Mouse (Mus musculus) midbrain, embryonic 11.5 days (tissue): ENCODE data around the gene Atp2c2. TPM values are rescaled to one million over a fixed set of nuclear protein-coding genes. Genes with fewer than 3 reads are reported as not detected.
A peak's percentile ranks its signal among the peaks of the same experiment; 100 is the strongest.

Experiments used
- ATAC-seq: fragments of 200-750 bp; cut with Nextera tagmentation; 2 replicates; pipeline ENCODE4 v1.8.0; 2017; ENCODE audit warnings: moderate TSS enrichment, moderate library complexity; ENCODE audit not compliant: low FRiP score
- DNase-seq: peaks from one replicate; pipeline ENCODE4 v3.0.0; 2015; ENCODE audit warnings: low spot score; ENCODE audit errors: missing footprints
- H3K27ac ChIP-seq: fragments of 300-500 bp; sonication (generic); 2 replicates; pipeline ENCODE4 v1.5.1; 2014; ENCODE audit warnings: low read depth, low read length
- H3K27me3 ChIP-seq: fragments of 300-500 bp; sonication (generic); 2 replicates; pipeline ENCODE4 v1.6.1; 2014; ENCODE audit warnings: mild to moderate bottlenecking, low read length, moderate library complexity, mixed read lengths; ENCODE audit not compliant: control insufficient read depth, insufficient read depth
- H3K36me3 ChIP-seq: fragments of 300-500 bp; sonication (generic); 2 replicates; pipeline ENCODE4 v1.6.1; 2014; ENCODE audit warnings: mild to moderate bottlenecking, low read length, moderate library complexity, mixed read lengths; ENCODE audit not compliant: control insufficient read depth, insufficient read depth
- H3K4me1 ChIP-seq: fragments of 300-500 bp; sonication (generic); 2 replicates; pipeline ENCODE4 v1.6.1; 2014; ENCODE audit warnings: low read length; ENCODE audit not compliant: control insufficient read depth, insufficient read depth
- H3K4me2 ChIP-seq: fragments of 300-500 bp; sonication (generic); 2 replicates; pipeline ENCODE4 v1.6.1; 2014; ENCODE audit warnings: mild to moderate bottlenecking, moderate library complexity
- H3K4me3 ChIP-seq: fragments of 300-500 bp; sonication (generic); 2 replicates; pipeline ENCODE4 v1.5.1; 2014; ENCODE audit warnings: low read depth, low read length
- H3K9ac ChIP-seq: fragments of 300-500 bp; sonication (generic); 2 replicates; pipeline ENCODE4 v1.6.1; 2014; ENCODE audit warnings: low read length
- H3K9me3 ChIP-seq: fragments of 300-500 bp; sonication (generic); 2 replicates; pipeline ENCODE4 v1.6.1; 2016; ENCODE audit warnings: low read length; ENCODE audit not compliant: control insufficient read depth
- WGBS: fragments of 180-500 bp; shearing (Covaris S2); extraction: QIAGEN DNeasy Blood & Tissue Kit; methylation state at CpG from one replicate; pipeline ENCODE4 v1.1.7; 2014; 5-methylcytosine and 5-hydroxymethylcytosine counted together
- polyA plus RNA-seq: library from polyadenylated mRNA; unstranded; fragments of >200 nt; fragmentation: Nextera tagmentation; extraction: Ambion mirVana; gene quantifications from 2 replicates; pipeline ENCODE4 v1.2.1, GENCODE M21; 2014

Gene Atp2c2
- polyA plus RNA-seq, 1 experiment from 2014 or later: 0.33 TPM

DNA sequence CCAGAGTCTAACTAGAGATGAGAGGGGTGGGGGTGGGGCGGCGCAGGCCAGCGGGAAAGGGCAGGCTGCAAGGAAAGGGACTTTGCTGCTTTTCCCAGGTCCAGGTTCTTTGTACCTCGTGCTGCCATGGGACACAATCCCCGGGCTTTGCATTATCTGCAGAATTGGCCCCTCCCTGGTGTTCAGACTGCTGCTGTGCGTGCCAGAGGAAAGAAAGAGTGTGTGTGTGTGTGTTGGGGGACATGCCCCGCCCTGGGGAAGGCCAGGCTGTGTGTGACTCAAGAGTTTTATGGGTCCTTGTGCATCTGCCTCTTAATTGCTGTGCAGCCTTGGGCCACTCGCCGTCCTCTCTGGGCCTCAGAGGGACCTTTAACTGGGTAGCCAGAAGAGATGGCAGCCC lies 31.4 kb upstream of the Atp2c2 start:
- DNase-seq (no peak), ATAC-seq (no peak)
- Histone ChIP-seq H3K4me2 (no peak overlapping the region), H3K9me3 (no peaks in the 10 kb centered on the region), H3K36me3 (no peaks in the 10 kb centered on the region), H3K4me3 (no peak overlapping the region), H3K27me3 (no peaks in the 10 kb centered on the region; the same call in 1 of the 2 replicates), H3K9ac (0 out of 2 replicates have a peak overlapping the region, but pooled peaks have one; percentile 24), H3K4me1 (peaks cover 24% of the 10 kb centered on the region), H3K27ac (no peak overlapping the region)
- WGBS: 53% methylated on average over 9 of the region's 9 CpGs

DNA sequence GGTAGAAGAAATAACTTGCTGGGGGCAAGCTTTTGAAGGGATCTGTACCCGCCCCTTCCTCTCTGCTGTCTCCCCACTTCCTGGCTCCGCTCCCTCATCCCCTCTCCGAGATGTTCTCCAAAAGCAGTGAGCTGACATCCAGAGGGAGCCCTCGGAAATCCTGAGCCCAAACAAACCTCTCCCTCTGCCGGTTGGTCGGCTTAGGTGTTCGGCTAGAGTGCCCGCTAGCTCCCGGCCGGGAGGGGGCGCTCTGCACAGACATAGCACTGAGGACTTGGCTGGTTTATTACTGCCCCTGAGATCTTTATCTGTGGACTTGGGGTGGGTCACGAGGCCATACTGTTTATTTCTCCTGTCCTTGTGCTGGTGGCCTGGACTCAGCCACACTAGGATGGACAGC lies 30.5 kb upstream of the Atp2c2 start:
- H3K4me1 ChIP-seq: peaks cover 21% of the 10 kb centered on the region
- no peak overlapping the region for H3K4me2 ChIP-seq
- H3K9me3 ChIP-seq: no peaks in the 10 kb centered on the region
- H3K27me3 ChIP-seq: no peaks in the 10 kb centered on the region; the same call in 1 of the 2 replicates
- 59% methylated on average over 12 of the region's 12 CpGs for WGBS
- H3K27ac ChIP-seq: no peak overlapping the region
- no peak overlapping the region for H3K4me3 ChIP-seq
- H3K9ac ChIP-seq: no peak overlapping the region
- no peaks in the 10 kb centered on the region for H3K36me3 ChIP-seq
- ATAC-seq: no peak
- DNase-seq: no peak

DNA sequence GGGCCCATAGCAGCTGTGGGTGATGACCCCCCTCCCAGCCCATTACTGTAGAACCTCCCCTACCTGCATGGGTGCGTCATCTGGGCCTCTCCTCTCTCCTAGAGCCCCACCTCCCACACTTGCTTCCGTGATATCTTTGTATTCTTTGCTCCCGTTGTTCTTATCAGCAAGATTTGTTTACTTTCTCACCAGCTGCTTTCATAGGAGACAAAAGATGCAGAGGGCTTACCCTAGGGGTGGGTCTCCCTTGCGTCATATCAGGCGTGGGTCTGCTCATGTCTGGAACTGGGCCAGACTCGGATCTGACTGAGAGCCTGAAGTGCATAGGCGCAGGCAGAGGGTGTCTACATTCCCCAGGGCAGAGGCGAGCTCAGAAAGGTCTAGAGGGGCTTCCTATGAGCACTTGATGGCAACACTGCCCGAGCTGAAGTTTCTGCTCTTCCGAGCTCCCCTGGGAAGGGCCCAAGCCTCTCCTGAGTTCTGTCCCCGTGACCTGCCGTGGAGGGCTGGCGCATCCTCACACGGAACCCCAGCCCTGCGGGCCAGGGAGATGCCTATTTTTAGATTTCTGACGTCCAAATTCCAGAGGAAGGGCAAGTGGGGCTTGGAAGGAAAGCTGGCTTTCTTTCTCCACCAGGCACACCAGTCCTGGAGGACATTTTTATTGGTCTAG lies 29.3 kb upstream of the Atp2c2 start:
- WGBS: 73% methylated on average over 16 of the region's 16 CpGs
- no peak overlapping the region for H3K9ac ChIP-seq
- no peak overlapping the region for H3K4me2 ChIP-seq
- no peaks in the 10 kb centered on the region for H3K27me3 ChIP-seq
- H3K9me3 ChIP-seq: no peaks in the 10 kb centered on the region
- H3K36me3 ChIP-seq: no peaks in the 10 kb centered on the region
- H3K4me1 ChIP-seq: peaks cover 24% of the 10 kb centered on the region
- no peak for ATAC-seq
- no peak for DNase-seq
- H3K27ac ChIP-seq: 0 out of 2 replicates have a peak overlapping the region, but pooled peaks have one; percentile 2
- H3K4me3 ChIP-seq: no peak overlapping the region

DNA sequence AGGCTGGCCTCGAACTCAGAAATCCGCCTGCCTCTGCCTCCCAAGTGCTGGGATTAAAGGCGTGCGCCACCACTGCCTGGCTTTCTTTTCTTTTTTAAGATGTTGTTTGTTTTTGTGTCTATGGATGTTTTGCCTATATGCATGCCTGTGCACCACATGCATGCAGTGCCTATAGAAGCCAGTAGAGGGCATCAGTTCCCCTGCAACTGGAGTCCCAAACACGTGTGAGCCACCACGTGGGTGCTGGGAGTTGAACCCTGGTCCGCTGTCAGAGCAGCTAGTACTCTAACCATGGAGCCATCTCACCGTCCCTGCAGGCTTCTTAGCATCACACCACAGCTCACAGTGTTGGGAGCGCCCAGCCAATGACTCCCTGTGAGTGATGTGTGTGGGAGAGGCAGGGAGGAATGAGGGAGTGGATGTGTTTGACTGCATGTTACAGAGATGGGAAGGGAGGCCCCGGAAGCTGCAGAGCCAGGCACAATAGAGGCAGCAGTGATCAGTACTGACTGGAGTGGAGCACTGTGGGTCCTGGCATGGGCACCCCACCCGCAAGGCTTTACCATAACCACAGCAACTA lies 25.7 kb upstream of the Atp2c2 start:
- Histone ChIP-seq H3K27ac (peak overlapping the region; percentile 63), H3K9me3 (no peaks in the 10 kb centered on the region), H3K36me3 (no peaks in the 10 kb centered on the region), H3K4me2 (no peak overlapping the region), H3K9ac (no peak overlapping the region), H3K4me3 (no peak overlapping the region), H3K4me1 (peaks cover 8% of the 10 kb centered on the region), H3K27me3 (no peaks in the 10 kb centered on the region)
- 80% methylated on average over 9 of the region's 11 CpGs for WGBS
- no peak for DNase-seq
- ATAC-seq: no peak

DNA sequence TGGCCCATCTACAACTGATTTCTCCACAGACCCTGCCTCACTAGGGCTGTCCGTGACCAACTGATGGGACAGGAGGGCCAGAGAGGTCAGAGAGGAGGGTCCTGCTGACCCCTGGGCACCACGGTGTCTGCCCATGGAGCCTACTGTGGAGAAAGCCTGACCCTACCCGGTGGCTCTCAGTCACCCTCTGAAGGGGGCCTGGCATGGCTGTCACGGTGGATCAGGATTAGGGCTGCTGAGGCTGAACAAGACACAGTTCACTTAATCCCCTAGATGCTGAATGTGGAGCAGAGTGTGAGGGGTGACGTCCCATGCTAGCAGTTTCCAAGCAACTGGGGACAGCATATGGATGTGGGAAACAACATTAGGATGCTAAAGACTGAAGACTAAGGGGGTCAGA lies 24.4 kb upstream of the Atp2c2 start:
- H3K36me3 ChIP-seq: no peaks in the 10 kb centered on the region
- H3K9me3 ChIP-seq: no peaks in the 10 kb centered on the region
- H3K27ac ChIP-seq: peak overlapping the region; percentile 63
- no peaks in the 10 kb centered on the region for H3K27me3 ChIP-seq
- H3K4me2 ChIP-seq: no peak overlapping the region
- no peak overlapping the region; the same call in 1 of the 2 replicates for H3K9ac ChIP-seq
- ATAC-seq (peak; percentile 86), DNase-seq (peak; percentile 92)
- H3K4me1 ChIP-seq: peaks cover 7% of the 10 kb centered on the region
- 22% methylated on average over 5 of the region's 5 CpGs for WGBS
- no peak overlapping the region for H3K4me3 ChIP-seq

DNA sequence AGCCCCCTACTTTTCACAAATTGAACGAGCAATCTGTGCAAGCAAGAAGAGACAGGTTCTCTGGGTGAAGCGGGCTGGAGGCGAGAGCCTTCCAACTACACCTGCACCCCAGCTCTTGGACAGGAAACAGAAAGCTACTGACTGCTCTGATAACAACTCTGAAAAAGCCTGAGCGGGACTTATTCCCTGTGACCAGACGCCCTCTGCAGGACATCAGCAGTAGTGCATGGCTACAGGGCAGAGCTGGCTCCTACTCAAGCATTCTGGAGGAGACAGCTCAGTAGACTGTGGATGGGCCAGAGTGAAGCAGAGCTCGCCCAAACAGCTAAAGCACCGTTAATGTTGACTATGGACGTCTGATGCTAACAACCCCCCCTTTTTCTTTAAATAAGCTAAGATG lies 23.4 kb upstream of the Atp2c2 start:
- WGBS: 32% methylated on average over 8 of the region's 8 CpGs
- Histone ChIP-seq H3K36me3 (no peaks in the 10 kb centered on the region), H3K4me2 (no peak overlapping the region), H3K4me1 (peaks cover 5% of the 10 kb centered on the region), H3K4me3 (no peak overlapping the region), H3K27ac (no peak overlapping the region; the same call in 1 of the 2 replicates), H3K9ac (no peak overlapping the region), H3K27me3 (no peaks in the 10 kb centered on the region), H3K9me3 (no peaks in the 10 kb centered on the region)
- peak; percentile 98 for DNase-seq
- ATAC-seq: no peak

DNA sequence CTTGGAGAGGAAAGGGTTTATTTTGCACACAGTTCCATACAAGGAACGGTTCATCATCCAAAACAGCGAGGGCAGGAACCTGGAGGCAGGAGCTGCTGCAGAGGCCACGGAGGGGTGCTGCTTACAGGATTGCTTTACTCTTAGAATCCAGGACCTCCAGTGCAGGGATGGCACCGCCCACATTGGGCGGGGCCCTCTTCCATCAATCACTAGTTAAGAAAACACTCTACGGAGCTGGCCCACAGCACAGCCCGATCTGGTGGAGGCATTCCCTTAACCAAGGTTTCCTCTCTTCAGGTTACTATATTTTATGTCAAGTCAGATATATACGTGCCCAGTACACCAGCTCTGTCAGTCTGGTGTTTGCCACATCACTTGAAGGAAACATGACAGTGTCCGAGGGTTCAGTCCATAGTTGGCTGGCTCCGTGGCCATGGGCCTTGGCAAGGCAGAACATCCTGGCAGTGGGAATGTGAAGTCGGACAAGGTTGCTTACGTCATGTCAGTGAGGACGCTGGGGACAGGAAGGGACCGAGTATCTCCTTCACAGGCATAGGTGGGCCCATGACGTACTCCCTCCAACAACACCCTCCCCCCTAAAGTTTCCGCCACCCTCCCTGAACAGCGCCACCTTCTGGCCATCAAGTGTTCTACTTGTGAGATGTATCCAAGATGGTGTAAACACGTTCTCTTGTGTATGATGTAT lies 21.5 kb upstream of the Atp2c2 start:
- no peaks in the 10 kb centered on the region for H3K9me3 ChIP-seq
- peak; percentile 92 for DNase-seq
- H3K36me3 ChIP-seq: no peaks in the 10 kb centered on the region
- no peak overlapping the region for H3K9ac ChIP-seq
- no peak overlapping the region for H3K27ac ChIP-seq
- peak overlapping the region; percentile 11; the same call in 1 of the 2 replicates for H3K4me3 ChIP-seq
- peak; percentile 26; the same call in 1 of the 2 replicates for ATAC-seq
- WGBS: 13% methylated on average over 18 of the region's 18 CpGs
- peaks cover 5% of the 10 kb centered on the region for H3K4me1 ChIP-seq
- H3K4me2 ChIP-seq: peak overlapping the region; percentile 34
- H3K27me3 ChIP-seq: no peaks in the 10 kb centered on the region

DNA sequence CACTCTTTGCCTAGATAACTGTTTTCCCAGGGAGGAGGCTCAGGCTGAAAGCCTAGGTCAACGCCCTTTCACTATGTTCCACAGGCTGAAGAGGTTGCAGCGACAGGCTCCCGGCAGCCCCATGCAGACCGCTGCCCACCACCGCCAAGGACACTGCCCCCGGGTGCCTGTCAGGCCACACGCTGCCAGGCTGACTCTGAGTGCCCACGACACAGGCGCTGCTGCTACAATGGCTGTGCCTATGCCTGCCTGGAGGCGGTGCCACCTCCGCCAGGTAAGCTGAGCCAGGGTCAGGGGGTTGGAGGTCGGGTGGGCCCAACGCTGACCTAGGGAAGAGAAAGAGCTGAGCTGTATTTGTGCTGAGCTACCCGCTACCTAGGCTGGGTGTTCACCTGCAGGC lies 20.6 kb upstream of the Atp2c2 start:
- H3K4me1 ChIP-seq: peaks cover 5% of the 10 kb centered on the region
- no peaks in the 10 kb centered on the region for H3K9me3 ChIP-seq
- H3K27ac ChIP-seq: no peak overlapping the region
- no peak overlapping the region for H3K9ac ChIP-seq
- WGBS: 71% methylated on average over 14 of the region's 14 CpGs
- no peak for DNase-seq
- no peaks in the 10 kb centered on the region for H3K27me3 ChIP-seq
- H3K36me3 ChIP-seq: no peaks in the 10 kb centered on the region
- no peak overlapping the region for H3K4me3 ChIP-seq
- ATAC-seq: no peak
- no peak overlapping the region for H3K4me2 ChIP-seq

DNA sequence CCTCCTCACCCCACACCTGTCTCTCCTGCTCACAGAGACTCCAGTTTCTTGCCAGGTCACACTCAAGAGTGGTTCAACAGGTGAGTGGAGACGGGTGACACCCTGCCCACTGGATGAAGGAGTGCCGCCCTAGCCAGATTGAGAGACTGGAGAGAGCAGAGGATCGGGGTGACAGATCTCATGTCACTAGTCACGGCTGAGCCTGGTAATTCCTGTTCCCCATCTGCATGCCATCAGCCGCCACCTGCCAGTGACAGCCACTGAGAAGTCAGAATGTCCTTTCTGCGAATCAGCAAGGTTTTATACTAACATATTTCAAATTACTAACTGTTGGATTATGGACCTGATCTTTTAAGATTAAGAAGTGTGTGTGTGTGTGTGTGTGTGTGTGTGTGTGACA lies 9.2 kb upstream of the Atp2c2 start:
- Histone ChIP-seq H3K27me3 (no peaks in the 10 kb centered on the region), H3K4me2 (no peak overlapping the region), H3K4me3 (no peak overlapping the region), H3K27ac (no peak overlapping the region), H3K9me3 (no peaks in the 10 kb centered on the region), H3K36me3 (no peaks in the 10 kb centered on the region), H3K9ac (no peak overlapping the region), H3K4me1 (peaks cover 11% of the 10 kb centered on the region; the same call in 1 of the 2 replicates)
- 81% methylated on average over 6 of the region's 6 CpGs for WGBS
- ATAC-seq: no peak
- DNase-seq: no peak
